29 mouse cellular contexts compared by ENCODE assay signal in the genomic region with DNA sequence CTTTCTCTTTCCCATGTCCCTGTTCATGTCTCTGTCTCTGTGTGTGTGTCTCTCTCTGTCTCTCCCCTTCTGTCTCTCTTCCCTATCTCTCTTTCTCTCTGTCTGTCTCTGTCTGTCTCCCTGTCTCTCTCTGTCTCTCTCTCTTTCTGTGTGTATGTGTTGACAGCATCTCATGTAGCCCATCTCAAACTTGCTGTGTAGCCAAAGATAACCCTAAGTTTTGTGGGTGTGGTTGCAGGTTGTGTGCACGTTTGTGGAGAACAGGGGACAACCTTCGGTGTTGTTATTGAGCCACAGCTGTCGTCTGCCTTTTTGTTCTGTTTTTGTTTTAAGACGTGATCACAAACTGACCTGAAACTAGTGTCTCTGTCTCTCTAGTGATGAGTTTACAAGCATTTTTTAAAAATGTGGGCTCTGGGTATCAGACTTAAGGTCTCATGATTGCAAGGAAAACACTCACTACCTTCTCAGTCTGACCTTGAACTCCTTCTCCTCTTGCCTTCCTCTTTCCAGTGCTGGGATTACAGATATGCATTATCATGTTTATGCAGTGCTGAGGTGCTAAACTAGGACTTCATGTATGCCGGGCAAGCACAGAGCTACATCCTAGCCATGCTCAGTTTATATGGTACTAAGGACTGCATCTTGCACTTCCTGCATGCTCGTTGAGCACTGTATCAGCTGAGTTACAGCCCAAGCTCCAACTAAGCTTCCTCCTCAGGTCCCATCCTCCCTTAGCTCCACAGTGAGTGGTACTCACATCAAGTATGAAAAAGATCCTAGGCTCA. TPM values are rescaled to one million over a fixed set of nuclear protein-coding genes. Genes with fewer than 3 reads are reported as not detected.
DNase-seq lines count a peak whose midpoint lies in the region; ATAC-seq and TF ChIP-seq lines count a peak whose summit lies in the region.
"Had no signal": no experiment of that assay in that cellular context is flagged by ENCODE, and none has a peak within 500 bp of the region (broad histone marks: within the 10 kb centered on the region; RNA-seq: fewer than 3 reads in every experiment).

No protein-coding gene starts in this region.

- no peak overlapping the region for H3K9ac ChIP-seq in liver, embryonic 12.5 days
- no peak overlapping the region for H3K9ac ChIP-seq in liver, postnatal 0 days (replicated peaks)
- H3K9ac ChIP-seq in forebrain, embryonic 14.5 days (ENCODE audit: low read length): no peak overlapping the region
- H3K9ac ChIP-seq: embryonic facial prominence, embryonic 15.5 days; forebrain, embryonic 13.5 days; heart, embryonic 12.5 days; hindbrain, embryonic 15.5 days; limb, embryonic 13.5 days; lung, embryonic 14.5 days; midbrain, embryonic 13.5 days; neural tube, embryonic 13.5 days; stomach, embryonic 15.5 days had no signal

- WGBS in heart, embryonic 10.5 days: 66% methylated on average over 6 of the region's 6 CpGs
- 40% methylated on average over 6 of the region's 6 CpGs for WGBS in liver, embryonic 12.5 days (ENCODE audit: insufficient replicate concordance)
- 56% methylated on average over 6 of the region's 6 CpGs for WGBS in liver, postnatal 0 days (ENCODE audit: insufficient replicate concordance)
- WGBS in forebrain, embryonic 14.5 days: 77% methylated on average over 6 of the region's 6 CpGs
- 54% methylated on average over 6 of the region's 6 CpGs for WGBS in lung, adult 2 months

- no peak for TF ChIP-seq POLR2A in lung, adult 2 months (IDR thresholded peaks at IDR 0.05; ENCODE audit: borderline replicate concordance, extremely low read depth, low read depth, low read length)

- no peaks in the 10 kb centered on the region for H3K9me3 ChIP-seq in heart, embryonic 10.5 days
- H3K9me3 ChIP-seq in liver, embryonic 12.5 days (replicated peaks): no peaks in the 10 kb centered on the region
- H3K9me3 ChIP-seq in liver, postnatal 0 days (ENCODE audit: low read length): no peaks in the 10 kb centered on the region
- H3K9me3 ChIP-seq in forebrain, embryonic 14.5 days (replicated peaks; ENCODE audit: control insufficient read depth, low read length): no peaks in the 10 kb centered on the region
- H3K9me3 ChIP-seq: embryonic facial prominence, embryonic 10.5 days; embryonic facial prominence, embryonic 15.5 days; forebrain, embryonic 13.5 days; G1E; heart, embryonic 12.5 days; hindbrain, embryonic 15.5 days; limb, embryonic 13.5 days; megakaryocyte, embryonic 14.5 days; midbrain, embryonic 13.5 days; neural tube, embryonic 13.5 days; stomach, embryonic 15.5 days had no signal

- H3K36me3 ChIP-seq in heart, embryonic 10.5 days: no peaks in the 10 kb centered on the region
- no peaks in the 10 kb centered on the region for H3K36me3 ChIP-seq in liver, embryonic 12.5 days
- H3K36me3 ChIP-seq in liver, postnatal 0 days (replicated peaks; ENCODE audit: insufficient read depth, low read length): no peaks in the 10 kb centered on the region
- H3K36me3 ChIP-seq in forebrain, embryonic 14.5 days (ENCODE audit: control insufficient read depth, insufficient read depth, low read length): no peaks in the 10 kb centered on the region
- H3K36me3 ChIP-seq: embryonic facial prominence, embryonic 10.5 days; embryonic facial prominence, embryonic 15.5 days; G1E; heart, embryonic 12.5 days; hindbrain, embryonic 15.5 days; limb, embryonic 13.5 days; midbrain, embryonic 13.5 days; neural tube, embryonic 13.5 days; stomach, embryonic 15.5 days had no signal

- peak overlapping the region; percentile 29; the same call in 1 of the 2 replicates for H3K4me2 ChIP-seq in liver, embryonic 12.5 days
- H3K4me2 ChIP-seq in liver, postnatal 0 days (ENCODE audit: low read depth, low read length): 0 out of 2 replicates have a peak overlapping the region, but pooled peaks have one; percentile 4
- H3K4me2 ChIP-seq in forebrain, embryonic 14.5 days (ENCODE audit: low read length): no peak overlapping the region
- H3K4me2 ChIP-seq: embryonic facial prominence, embryonic 15.5 days; forebrain, embryonic 13.5 days; heart, embryonic 12.5 days; hindbrain, embryonic 15.5 days; limb, embryonic 13.5 days; lung, embryonic 14.5 days; midbrain, embryonic 13.5 days; neural tube, embryonic 13.5 days; stomach, embryonic 15.5 days had no signal

- H3K27me3 ChIP-seq in heart, embryonic 10.5 days (ENCODE audit: insufficient read depth, poor library complexity, severe bottlenecking): peaks cover 16% of the 10 kb centered on the region; the same call in 1 of the 2 replicates
- H3K27me3 ChIP-seq in liver, embryonic 12.5 days (replicated peaks): peaks cover 13% of the 10 kb centered on the region; the same call in 1 of the 2 replicates
- H3K27me3 ChIP-seq in liver, postnatal 0 days (ENCODE audit: insufficient read depth, low read length): no peaks in the 10 kb centered on the region
- H3K27me3 ChIP-seq in forebrain, embryonic 14.5 days (replicated peaks; ENCODE audit: control insufficient read depth, insufficient read depth, low read length): no peaks in the 10 kb centered on the region; the same call in 1 of the 2 replicates
- H3K27me3 ChIP-seq: embryonic facial prominence, embryonic 15.5 days; stomach, embryonic 15.5 days had no signal

- DNase-seq in heart, adult 11 months: peak; percentile 22
- DNase-seq in heart, embryonic 10.5 days (ENCODE audit: low spot score): no peak
- no peak for DNase-seq in liver, postnatal 0 days
- no peak for DNase-seq in adrenal gland, postnatal 14 days
- no peak for DNase-seq in forebrain, embryonic 14.5 days (ENCODE audit: low spot score)
- no peak for DNase-seq in lung, adult 2 months
- DNase-seq: adrenal gland, postnatal 25 days; cerebellum, adult 2 months; cerebellum, postnatal 25 days; gastrocnemius, postnatal 25 days; heart, adult 18-20 months; heart, postnatal 4 days; kidney, adult 8-10 months; kidney, postnatal 4 days; lung, embryonic 14.5 days; right cerebral cortex, postnatal 25 days had no signal

- TF ChIP-seq EP300 in liver, postnatal 0 days (IDR thresholded peaks at IDR 0.05; ENCODE audit: low read depth): no peak

- H3K4me1 ChIP-seq in heart, embryonic 10.5 days: no peaks in the 10 kb centered on the region
- H3K4me1 ChIP-seq in liver, embryonic 12.5 days: peaks cover 16% of the 10 kb centered on the region
- no peaks in the 10 kb centered on the region for H3K4me1 ChIP-seq in liver, postnatal 0 days (ENCODE audit: insufficient read depth)
- H3K4me1 ChIP-seq in forebrain, embryonic 14.5 days (ENCODE audit: control insufficient read depth, insufficient read depth, low read length): no peaks in the 10 kb centered on the region
- H3K4me1 ChIP-seq in lung, adult 2 months (ENCODE audit: control insufficient read depth, insufficient read depth, low read length): no peaks in the 10 kb centered on the region
- H3K4me1 ChIP-seq: embryonic facial prominence, embryonic 10.5 days; embryonic facial prominence, embryonic 15.5 days; forebrain, embryonic 13.5 days; heart, embryonic 12.5 days; hindbrain, embryonic 15.5 days; midbrain, embryonic 13.5 days; neural tube, embryonic 13.5 days; stomach, embryonic 15.5 days had no signal

- peak; percentile 85 for ATAC-seq in liver, embryonic 12.5 days
- ATAC-seq in liver, postnatal 0 days: no peak
- ATAC-seq in forebrain, embryonic 14.5 days: no peak
- ATAC-seq: forebrain, embryonic 13.5 days; midbrain, embryonic 13.5 days had no signal

- H3K4me3 ChIP-seq in heart, embryonic 10.5 days: no peak overlapping the region
- no peak overlapping the region for H3K4me3 ChIP-seq in liver, embryonic 12.5 days
- no peak overlapping the region for H3K4me3 ChIP-seq in liver, postnatal 0 days (ENCODE audit: low read depth, low read length)
- H3K4me3 ChIP-seq in forebrain, embryonic 14.5 days (ENCODE audit: low read depth, low read length): no peak overlapping the region
- H3K4me3 ChIP-seq in lung, adult 2 months (replicated peaks; ENCODE audit: extremely low read depth, low read depth, low read length): no peak overlapping the region
- H3K4me3 ChIP-seq: embryonic facial prominence, embryonic 10.5 days; embryonic facial prominence, embryonic 15.5 days; forebrain, embryonic 13.5 days; heart, embryonic 12.5 days; hindbrain, embryonic 15.5 days; limb, embryonic 13.5 days; megakaryocyte, embryonic 14.5 days; midbrain, embryonic 13.5 days; neural tube, embryonic 13.5 days; stomach, embryonic 15.5 days had no signal

- TF ChIP-seq CTCF in liver, postnatal 0 days (IDR thresholded peaks at IDR 0.05; ENCODE audit: low read depth): no peak
- no peak for TF ChIP-seq CTCF in lung, adult 2 months (IDR thresholded peaks at IDR 0.05; ENCODE audit: insufficient read depth, low read length)

- no peak overlapping the region for H3K27ac ChIP-seq in heart, embryonic 10.5 days
- peak overlapping the region; percentile 12; the same call in 1 of the 2 replicates for H3K27ac ChIP-seq in liver, embryonic 12.5 days
- no peak overlapping the region; the same call in 1 of the 2 replicates for H3K27ac ChIP-seq in liver, postnatal 0 days (ENCODE audit: low read depth)
- no peak overlapping the region for H3K27ac ChIP-seq in forebrain, embryonic 14.5 days (ENCODE audit: low read depth, low read length)
- H3K27ac ChIP-seq: embryonic facial prominence, embryonic 10.5 days; embryonic facial prominence, embryonic 15.5 days; forebrain, embryonic 13.5 days; hindbrain, embryonic 15.5 days; kidney, postnatal 0 days; limb, embryonic 13.5 days; midbrain, embryonic 13.5 days; neural tube, embryonic 13.5 days; stomach, embryonic 15.5 days had no signal

RNA-seq across cellular contexts. Expression of a gene that starts 8.8 kb away (rescaled TPM):
- polyA plus RNA-seq in heart, embryonic 10.5 days (2016; fragmentation: Nextera tagmentation; extraction: Ambion mirVana): 93.7 and 135 TPM in 2 replicates
- polyA plus RNA-seq in liver, embryonic 12.5 days (2016; fragmentation: Nextera tagmentation; extraction: Ambion mirVana): 71.8 and 73.5 TPM in 2 replicates
- polyA plus RNA-seq in liver, postnatal 0 days (2015; fragmentation: Nextera tagmentation; extraction: Ambion mirVana): 34.9 and 36.4 TPM in 2 replicates
- 104 TPM in 2 replicates for total RNA-seq in adrenal gland, postnatal 14 days (2021)
- 235 and 236 TPM in 2 replicates for polyA plus RNA-seq in forebrain, embryonic 14.5 days (2014; fragmentation: Nextera tagmentation; extraction: Ambion mirVana)
- polyA plus RNA-seq in lung, adult 2 months (2012; rRNA removed): 17.9 and 24.6 TPM in 2 replicates

RNA-seq across cellular contexts. Expression of a gene that starts 43.1 kb away (rescaled TPM):
- 0.11 TPM in 1 of 2 replicates, not detected in the other for polyA plus RNA-seq in heart, embryonic 10.5 days (2016; fragmentation: Nextera tagmentation; extraction: Ambion mirVana)
- 0.18 TPM in 1 of 2 replicates, not detected in the other for polyA plus RNA-seq in liver, embryonic 12.5 days (2016; fragmentation: Nextera tagmentation; extraction: Ambion mirVana)
- polyA plus RNA-seq in liver, postnatal 0 days (2015; fragmentation: Nextera tagmentation; extraction: Ambion mirVana): 0.08 TPM in 1 of 2 replicates, not detected in the other
- total RNA-seq in adrenal gland, postnatal 14 days (2021): not detected in 2 replicates
- 0.10 and 0.57 TPM in 2 replicates for polyA plus RNA-seq in forebrain, embryonic 14.5 days (2014; fragmentation: Nextera tagmentation; extraction: Ambion mirVana)
- 0.16 and 0.19 TPM in 2 replicates for polyA plus RNA-seq in lung, adult 2 months (2012; rRNA removed)
- total RNA-seq: gastrocnemius, postnatal 25 days; heart, adult 18-20 months; heart, postnatal 4 days had no signal
- polyA plus RNA-seq: G1E; lung, embryonic 14.5 days; midbrain, embryonic 13.5 days had no signal

RNA-seq across cellular contexts. Expression of a gene that starts 43.3 kb away (rescaled TPM):
- polyA plus RNA-seq in heart, embryonic 10.5 days (2016; fragmentation: Nextera tagmentation; extraction: Ambion mirVana): 10.3 and 14.4 TPM in 2 replicates
- 39.3 and 40.8 TPM in 2 replicates for polyA plus RNA-seq in liver, embryonic 12.5 days (2016; fragmentation: Nextera tagmentation; extraction: Ambion mirVana)
- 18.1 and 21.2 TPM in 2 replicates for polyA plus RNA-seq in liver, postnatal 0 days (2015; fragmentation: Nextera tagmentation; extraction: Ambion mirVana)
- total RNA-seq in adrenal gland, postnatal 14 days (2021): 14.2 and 16.3 TPM in 2 replicates
- 11.3 and 11.9 TPM in 2 replicates for polyA plus RNA-seq in forebrain, embryonic 14.5 days (2014; fragmentation: Nextera tagmentation; extraction: Ambion mirVana)
- 15.8 and 18.0 TPM in 2 replicates for polyA plus RNA-seq in lung, adult 2 months (2012; rRNA removed)

RNA-seq across cellular contexts. Expression of a gene that starts 49.0 kb away (rescaled TPM):
- 0.39 and 0.92 TPM in 2 replicates for polyA plus RNA-seq in heart, embryonic 10.5 days (2016; fragmentation: Nextera tagmentation; extraction: Ambion mirVana)
- polyA plus RNA-seq in liver, embryonic 12.5 days (2016; fragmentation: Nextera tagmentation; extraction: Ambion mirVana): 6.6 and 7.6 TPM in 2 replicates
- 12.4 and 14.6 TPM in 2 replicates for polyA plus RNA-seq in liver, postnatal 0 days (2015; fragmentation: Nextera tagmentation; extraction: Ambion mirVana)
- 1.2 and 2.3 TPM in 2 replicates for total RNA-seq in adrenal gland, postnatal 14 days (2021)
- 0.61 and 0.87 TPM in 2 replicates for polyA plus RNA-seq in forebrain, embryonic 14.5 days (2014; fragmentation: Nextera tagmentation; extraction: Ambion mirVana)
- polyA plus RNA-seq in lung, adult 2 months (2012; rRNA removed): 1.5 and 2.7 TPM in 2 replicates

RNA-seq across cellular contexts. Expression of a gene that starts 56.0 kb away (rescaled TPM):
- polyA plus RNA-seq in heart, embryonic 10.5 days (2016; fragmentation: Nextera tagmentation; extraction: Ambion mirVana): 0.04 TPM in 1 of 2 replicates, not detected in the other
- polyA plus RNA-seq in liver, embryonic 12.5 days (2016; fragmentation: Nextera tagmentation; extraction: Ambion mirVana): 0.06 TPM in 1 of 2 replicates, not detected in the other
- polyA plus RNA-seq in liver, postnatal 0 days (2015; fragmentation: Nextera tagmentation; extraction: Ambion mirVana): 0.04 TPM in 1 of 2 replicates, not detected in the other
- 0.41 and 0.52 TPM in 2 replicates for total RNA-seq in adrenal gland, postnatal 14 days (2021)
- 0.06 and 0.07 TPM in 2 replicates for polyA plus RNA-seq in forebrain, embryonic 14.5 days (2014; fragmentation: Nextera tagmentation; extraction: Ambion mirVana)
- polyA plus RNA-seq in lung, adult 2 months (2012; rRNA removed): 0.03 and 0.05 TPM in 2 replicates
- polyA plus RNA-seq: heart, embryonic 12.5 days had no signal
